Mouse (Mus musculus) erythroid progenitor cell, adult 5-6 weeks (primary cell): ENCODE results near the gene Psmb3. TPM values are rescaled to one million over a fixed set of nuclear protein-coding genes. Genes with fewer than 3 reads are reported as not detected.
A peak's percentile ranks its signal among the peaks of the same experiment; 100 is the strongest.
"Not testable (repeated sequence)": the region's sequence is repeated elsewhere in the genome, so short reads cannot be mapped to it uniquely, and the experiment has no call there.

Experiments
- ATAC-seq: replicated peaks from 2 replicates; pipeline ENCODE4 v1.8.0; 2016; ENCODE audit warnings: moderate number of reproducible peaks, mild to moderate bottlenecking, moderate TSS enrichment, inconsistent platforms; ENCODE audit not compliant: poor library complexity, low FRiP score, severe bottlenecking
- total RNA-seq, 2 experiments: library from RNA; stranded (forward) in 1 of 2; stranded (reverse) in 1 of 2; fragments of 150-400 nt in 1 of 2; fragments of 186-747, 209-891 nt in 1 of 2; gene quantifications; 2 replicates each; pipeline versions ENCODE4 v1.2.3 to v1.2.4; 2015 to 2017; ENCODE audit warnings: low replicate concordance in 2 of 2

Psmb3 gene
- total RNA-seq, 2 experiments from 2014 or later = 7.9 to 50.7 TPM

- ATAC-seq = 0 out of 2 replicates have a peak, but pooled peaks have one; percentile 8
Observed at GRCm38 (mm10) chr11:97689861-97690260, 13.3 kb upstream of the Psmb3 start.

GRCm38 (mm10) chr11:97694435-97694834, 8.8 kb upstream of the Psmb3 start:
- ATAC-seq = no peak

- no peak for ATAC-seq
Observed at GRCm38 (mm10) chr11:97694921-97695711, 8.1 kb upstream of the Psmb3 start.

- no peak for ATAC-seq
Observed at GRCm38 (mm10) chr11:97695712-97696401, 7.3 kb upstream of the Psmb3 start.

GRCm38 (mm10) chr11:97696669-97697068, 6.5 kb upstream of the Psmb3 start:
- ATAC-seq = no peak

- no peak for ATAC-seq
Observed at GRCm38 (mm10) chr11:97697199-97697890, 5.9 kb upstream of the Psmb3 start.

- ATAC-seq = no peak
Observed at GRCm38 (mm10) chr11:97697891-97698529, 5.2 kb upstream of the Psmb3 start.

- ATAC-seq = no peak
Observed at GRCm38 (mm10) chr11:97698741-97699611, 4.2 kb upstream of the Psmb3 start.

- no peak for ATAC-seq
Observed at GRCm38 (mm10) chr11:97699626-97700002, 3.6 kb upstream of the Psmb3 start.

- ATAC-seq = no peak
Observed at GRCm38 (mm10) chr11:97700003-97700745, 3.0 kb upstream of the Psmb3 start, which contains the start of gene Pcgf2. Gene Pcgf2 (minus strand): TSS chr11:97700497.

- no peak for ATAC-seq
Observed at GRCm38 (mm10) chr11:97700746-97701580, 2.2 kb upstream of the Psmb3 start.

- ATAC-seq = no peak
Observed at GRCm38 (mm10) chr11:97701581-97702392, 1.4 kb upstream of the Psmb3 start.

- 0 out of 2 replicates have a peak, but pooled peaks have one; percentile 16 for ATAC-seq
Observed at GRCm38 (mm10) chr11:97702393-97702745, 830 bp upstream of the Psmb3 start.

- ATAC-seq = not testable (repeated sequence)
Observed at GRCm38 (mm10) chr11:97710067-97710466, 6.9 kb downstream of the Psmb3 start.

- ATAC-seq = no peak
Observed at GRCm38 (mm10) chr11:97711200-97711900, 8.2 kb downstream of the Psmb3 start.

- no peak for ATAC-seq
Observed at GRCm38 (mm10) chr11:97712286-97712685, 9.1 kb downstream of the Psmb3 start.
